Mouse (Mus musculus) heart, adult 11 months (tissue): ENCODE measurements around the gene Actn4.

Experiments used
- DNase-seq: peaks from one replicate; pipeline ENCODE4 v3.0.0; 2022

Actn4 gene

GRCm38 (mm10) chr7:28881199-28881598, 80.9 kb downstream of the Actn4 start, which contains the start of gene Capn12:
Capn12 (plus strand) TSS chr7:28881422.
- DNase-seq = no peak

GRCm38 (mm10) chr7:28880554-28880953, 81.6 kb downstream of the Actn4 start:
- no peak for DNase-seq

- no peak for DNase-seq
Observed at GRCm38 (mm10) chr7:28879606-28880005, 82.5 kb downstream of the Actn4 start.

- DNase-seq = no peak
Observed at GRCm38 (mm10) chr7:28877856-28878255, 84.3 kb downstream of the Actn4 start.

GRCm38 (mm10) chr7:28877155-28877554, 85.0 kb downstream of the Actn4 start:
- no peak for DNase-seq

GRCm38 (mm10) chr7:28876099-28876498, 86.0 kb downstream of the Actn4 start:
- DNase-seq = no peak

GRCm38 (mm10) chr7:28874565-28874964, 87.6 kb downstream of the Actn4 start:
- no peak for DNase-seq

- no peak for DNase-seq
Observed at GRCm38 (mm10) chr7:28870901-28871664, 91.1 kb downstream of the Actn4 start.

GRCm38 (mm10) chr7:28867508-28868340, 94.4 kb downstream of the Actn4 start:
- peak; percentile 98 for DNase-seq

GRCm38 (mm10) chr7:28866769-28867507, 95.2 kb downstream of the Actn4 start:
- DNase-seq = no peak

- peak; percentile 99 for DNase-seq
Observed at GRCm38 (mm10) chr7:28865481-28866300, 96.4 kb downstream of the Actn4 start.

GRCm38 (mm10) chr7:28864288-28864750, 97.8 kb downstream of the Actn4 start:
- DNase-seq = no peak

GRCm38 (mm10) chr7:28863540-28863939, 98.6 kb downstream of the Actn4 start, which contains the start of gene Lgals7:
Lgals7 (plus strand) TSS chr7:28863853.
- no peak for DNase-seq

GRCm38 (mm10) chr7:28862817-28863499, 99.2 kb downstream of the Actn4 start:
- DNase-seq = no peak

- DNase-seq = no peak
Observed at GRCm38 (mm10) chr7:28860898-28861297, 101.2 kb downstream of the Actn4 start.

GRCm38 (mm10) chr7:28859953-28860352, 102.2 kb downstream of the Actn4 start:
- no peak for DNase-seq

- no peak for DNase-seq
Observed at GRCm38 (mm10) chr7:28850642-28851041, 111.5 kb downstream of the Actn4 start.

GRCm38 (mm10) chr7:28849700-28850236, 112.4 kb downstream of the Actn4 start:
- DNase-seq = peak; percentile 94

- no peak for DNase-seq
Observed at GRCm38 (mm10) chr7:28847273-28847672, 114.9 kb downstream of the Actn4 start.
